Mouse (Mus musculus): ENCODE data around the gene Lamb1. TPM values are rescaled to one million over a fixed set of nuclear protein-coding genes. Genes with fewer than 3 reads are reported as not detected.

Lamb1 gene
- polyA plus RNA-seq, 1 experiment = 23.8 TPM

DNA sequence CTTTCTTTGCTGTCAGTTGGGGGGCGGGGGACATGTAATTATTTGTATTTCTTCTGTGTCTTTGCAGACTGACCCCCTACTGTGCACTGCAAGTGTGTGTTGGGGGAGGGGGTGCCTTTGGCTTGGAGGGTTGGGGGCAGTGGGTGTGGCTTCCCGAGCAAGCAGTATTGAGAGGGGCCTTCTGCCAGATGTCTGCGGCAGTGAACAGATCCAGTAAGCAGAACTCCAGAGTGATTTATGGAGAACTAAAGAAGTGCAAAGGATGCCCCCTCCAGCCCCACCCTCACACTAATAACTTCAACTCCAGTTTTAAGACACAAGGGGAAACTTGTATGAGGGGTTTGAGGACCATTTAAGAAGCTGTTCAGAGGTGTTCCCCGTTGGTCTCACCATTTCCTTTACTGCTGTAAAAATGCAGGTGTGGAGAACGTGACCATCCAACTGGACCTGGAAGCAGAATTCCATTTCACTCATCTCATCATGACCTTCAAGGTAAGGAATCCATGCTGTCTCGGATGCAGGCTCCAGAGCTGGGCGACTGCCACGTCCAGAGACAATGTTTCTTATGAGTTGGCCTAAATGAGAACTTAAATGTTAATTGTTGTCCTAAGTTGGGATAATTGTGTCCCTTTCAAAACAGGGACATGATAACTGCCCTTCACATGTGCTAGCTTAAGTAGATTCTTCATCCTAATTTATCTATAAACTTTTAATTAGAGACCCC is 7.1 kb downstream of the Lamb1 start:
- WGBS = 52% methylated on average over 8 of the region's 8 CpGs
- H3K27me3 ChIP-seq (ENCODE audit: control insufficient read depth, insufficient read depth, low read length) = no peaks in the 10 kb centered on the region
- H3K27ac ChIP-seq (ENCODE audit: insufficient read depth, low read depth, low read length) = no peak overlapping the region
- no peak for TF ChIP-seq CTCF (IDR thresholded peaks at IDR 0.05; ENCODE audit: extremely low read depth, insufficient read length, insufficient replicate concordance, low read depth, low read length)
- TF ChIP-seq POLR2A (IDR thresholded peaks at IDR 0.05; ENCODE audit: low read depth, low read length) = no peak
- H3K36me3 ChIP-seq (ENCODE audit: control insufficient read depth, insufficient read depth, low read length) = peaks cover 1% of the 10 kb centered on the region
- H3K4me1 ChIP-seq (ENCODE audit: control insufficient read depth, insufficient read depth, insufficient read length, low read length) = peaks cover 5% of the 10 kb centered on the region; the same call in 1 of the 2 replicates
- H3K4me3 ChIP-seq (ENCODE audit: low read depth, low read length) = no peak overlapping the region

- H3K4me1 ChIP-seq (ENCODE audit: control insufficient read depth, insufficient read depth, insufficient read length, low read length) = peaks cover 5% of the 10 kb centered on the region; the same call in 1 of the 2 replicates
- no peak for TF ChIP-seq POLR2A (IDR thresholded peaks at IDR 0.05; ENCODE audit: low read depth, low read length)
- TF ChIP-seq CTCF (IDR thresholded peaks at IDR 0.05; ENCODE audit: extremely low read depth, insufficient read length, insufficient replicate concordance, low read depth, low read length) = no peak
- H3K27ac ChIP-seq (ENCODE audit: insufficient read depth, low read depth, low read length) = no peak overlapping the region
- 39% methylated on average over 2 of the region's 2 CpGs for WGBS
- H3K27me3 ChIP-seq (ENCODE audit: control insufficient read depth, insufficient read depth, low read length) = no peaks in the 10 kb centered on the region
- peaks cover 1% of the 10 kb centered on the region for H3K36me3 ChIP-seq (ENCODE audit: control insufficient read depth, insufficient read depth, low read length)
- no peak overlapping the region for H3K4me3 ChIP-seq (ENCODE audit: low read depth, low read length)
Measured at GRCm38 (mm10) chr12:31272846-31273245, 7.8 kb downstream of the Lamb1 start.

DNA sequence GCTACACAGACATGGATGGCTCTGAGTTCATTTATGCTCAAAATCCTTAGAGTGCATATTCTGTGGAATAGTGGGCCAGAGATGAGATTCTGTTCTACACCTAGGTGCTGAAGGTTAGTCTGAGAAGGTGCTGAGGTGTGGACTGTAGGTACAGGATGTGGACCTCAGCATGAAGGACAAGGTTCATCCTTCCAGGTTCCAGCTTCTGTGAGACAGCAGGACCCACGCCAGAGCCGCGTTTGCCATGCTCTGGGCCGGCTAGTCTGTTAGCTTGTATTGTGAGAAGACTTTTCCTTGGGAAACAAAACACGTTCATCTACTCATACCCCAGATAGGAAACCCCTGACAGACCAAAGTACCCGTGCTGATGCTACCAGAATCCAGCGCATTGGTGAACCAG is 8.6 kb downstream of the Lamb1 start:
- WGBS = 78% methylated on average over 7 of the region's 7 CpGs
- TF ChIP-seq CTCF (IDR thresholded peaks at IDR 0.05; ENCODE audit: extremely low read depth, insufficient read length, insufficient replicate concordance, low read depth, low read length) (no peak), POLR2A (IDR thresholded peaks at IDR 0.05; ENCODE audit: low read depth, low read length) (no peak)
- Histone ChIP-seq H3K36me3 (ENCODE audit: control insufficient read depth, insufficient read depth, low read length) (peaks cover 1% of the 10 kb centered on the region), H3K27ac (ENCODE audit: insufficient read depth, low read depth, low read length) (no peak overlapping the region), H3K27me3 (ENCODE audit: control insufficient read depth, insufficient read depth, low read length) (no peaks in the 10 kb centered on the region), H3K4me3 (ENCODE audit: low read depth, low read length) (no peak overlapping the region), H3K4me1 (ENCODE audit: control insufficient read depth, insufficient read depth, insufficient read length, low read length) (peaks cover 5% of the 10 kb centered on the region; the same call in 1 of the 2 replicates)

- WGBS = 73% methylated on average over 10 of the region's 10 CpGs
- H3K27ac ChIP-seq (ENCODE audit: insufficient read depth, low read depth, low read length) = peak overlapping the region; percentile 68
Measured at GRCm38 (mm10) chr12:31275411-31275810, 10.4 kb downstream of the Lamb1 start.

GRCm38 (mm10) chr12:31278270-31278669 is 13.2 kb downstream of the Lamb1 start:
- no peak overlapping the region for H3K27ac ChIP-seq (ENCODE audit: insufficient read depth, low read depth, low read length)
- TF ChIP-seq CTCF (IDR thresholded peaks at IDR 0.05; ENCODE audit: extremely low read depth, insufficient read length, insufficient replicate concordance, low read depth, low read length) = no peak
- no peak for TF ChIP-seq POLR2A (IDR thresholded peaks at IDR 0.05; ENCODE audit: low read depth, low read length)
- WGBS = 84% methylated on average over 11 of the region's 11 CpGs
- H3K36me3 ChIP-seq (ENCODE audit: control insufficient read depth, insufficient read depth, low read length) = no peaks in the 10 kb centered on the region; the same call in 1 of the 2 replicates
- H3K4me1 ChIP-seq (ENCODE audit: control insufficient read depth, insufficient read depth, insufficient read length, low read length) = peaks cover 3% of the 10 kb centered on the region; the same call in 1 of the 2 replicates
- H3K4me3 ChIP-seq (ENCODE audit: low read depth, low read length) = no peak overlapping the region
- H3K27me3 ChIP-seq (ENCODE audit: control insufficient read depth, insufficient read depth, low read length) = no peaks in the 10 kb centered on the region

More at GRCm38 (mm10) chr12:31275411-31275810, 10.4 kb downstream of the Lamb1 start:
- Histone ChIP-seq H3K36me3 (ENCODE audit: control insufficient read depth, insufficient read depth, low read length) (peaks cover 1% of the 10 kb centered on the region), H3K4me3 (ENCODE audit: low read depth, low read length) (no peak overlapping the region), H3K27me3 (ENCODE audit: control insufficient read depth, insufficient read depth, low read length) (no peaks in the 10 kb centered on the region), H3K4me1 (ENCODE audit: control insufficient read depth, insufficient read depth, insufficient read length, low read length) (peaks cover 5% of the 10 kb centered on the region; the same call in 1 of the 2 replicates)
- TF ChIP-seq CTCF (IDR thresholded peaks at IDR 0.05; ENCODE audit: extremely low read depth, insufficient read length, insufficient replicate concordance, low read depth, low read length) (no peak), POLR2A (IDR thresholded peaks at IDR 0.05; ENCODE audit: low read depth, low read length) (no peak)

- Histone ChIP-seq H3K36me3 (ENCODE audit: control insufficient read depth, insufficient read depth, low read length) (no peaks in the 10 kb centered on the region), H3K4me1 (ENCODE audit: control insufficient read depth, insufficient read depth, insufficient read length, low read length) (no peaks in the 10 kb centered on the region; the same call in 1 of the 2 replicates), H3K27ac (ENCODE audit: insufficient read depth, low read depth, low read length) (no peak overlapping the region), H3K27me3 (ENCODE audit: control insufficient read depth, insufficient read depth, low read length) (no peaks in the 10 kb centered on the region), H3K4me3 (ENCODE audit: low read depth, low read length) (no peak overlapping the region)
- WGBS = 76% methylated on average over 7 of the region's 7 CpGs
- TF ChIP-seq POLR2A (IDR thresholded peaks at IDR 0.05; ENCODE audit: low read depth, low read length) (no peak), CTCF (IDR thresholded peaks at IDR 0.05; ENCODE audit: extremely low read depth, insufficient read length, insufficient replicate concordance, low read depth, low read length) (no peak)
Measured at GRCm38 (mm10) chr12:31280318-31280717, 15.3 kb downstream of the Lamb1 start.

DNA sequence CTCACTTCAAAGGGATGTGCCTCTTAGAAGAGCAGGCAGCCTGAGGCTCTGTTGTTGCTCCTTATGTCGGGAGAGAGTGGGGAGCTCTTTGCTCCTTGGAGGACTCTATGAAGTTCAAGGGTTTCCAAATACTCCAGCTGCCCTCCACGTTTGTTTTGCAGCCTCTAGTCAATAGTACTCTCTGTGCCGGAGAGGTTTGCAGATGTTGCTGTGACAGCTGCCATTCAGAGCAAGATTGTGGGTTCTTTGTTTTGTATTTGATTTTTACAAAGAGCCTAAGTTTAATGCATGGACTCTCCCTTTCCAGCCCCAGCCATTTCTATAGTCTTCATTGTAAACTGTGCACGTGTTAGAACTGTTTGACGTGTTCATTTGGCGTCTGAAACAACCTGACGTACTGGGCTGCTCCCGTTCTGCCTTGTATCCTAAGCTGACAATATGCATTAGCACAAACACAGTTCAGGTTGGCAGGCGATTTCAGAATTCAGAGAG is 16.1 kb downstream of the Lamb1 start:
- H3K4me1 ChIP-seq (ENCODE audit: control insufficient read depth, insufficient read depth, insufficient read length, low read length) = no peaks in the 10 kb centered on the region; the same call in 1 of the 2 replicates
- H3K27me3 ChIP-seq (ENCODE audit: control insufficient read depth, insufficient read depth, low read length) = no peaks in the 10 kb centered on the region
- TF ChIP-seq POLR2A (IDR thresholded peaks at IDR 0.05; ENCODE audit: low read depth, low read length) = no peak
- no peak for TF ChIP-seq CTCF (IDR thresholded peaks at IDR 0.05; ENCODE audit: extremely low read depth, insufficient read length, insufficient replicate concordance, low read depth, low read length)
- WGBS = 69% methylated on average over 9 of the region's 9 CpGs
- H3K36me3 ChIP-seq (ENCODE audit: control insufficient read depth, insufficient read depth, low read length) = no peaks in the 10 kb centered on the region
- H3K4me3 ChIP-seq (ENCODE audit: low read depth, low read length) = no peak overlapping the region
- H3K27ac ChIP-seq (ENCODE audit: insufficient read depth, low read depth, low read length) = no peak overlapping the region

Measured in small intestine, adult 2 months (tissue).